Mouse (Mus musculus): ENCODE results near the gene Ubp1. TPM values are rescaled to one million over a fixed set of nuclear protein-coding genes. Genes with fewer than 3 reads are reported as not detected.

The Ubp1 gene
- polyA plus RNA-seq, 1 experiment from 2014 or later = 48.7 TPM

DNA sequence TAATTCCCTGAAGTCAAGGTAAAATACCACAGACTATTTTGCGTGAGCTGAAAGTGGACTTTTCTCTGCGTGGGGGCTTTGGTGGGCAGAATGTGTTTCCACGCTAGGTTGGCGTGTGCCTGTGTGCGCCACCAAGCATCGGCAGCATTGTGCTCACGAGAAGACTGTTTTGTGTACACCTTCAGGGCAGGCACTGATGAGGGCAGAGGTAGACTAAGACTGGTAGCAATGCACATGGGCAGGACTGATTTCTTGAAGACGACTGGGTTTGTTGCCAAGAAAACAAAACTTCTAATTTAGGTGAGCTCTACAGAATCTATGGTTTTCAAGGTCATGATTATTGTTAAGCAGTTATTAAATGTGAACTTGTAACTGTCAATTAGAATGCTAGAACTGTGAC is 38.7 kb downstream of the Ubp1 start:
- Histone ChIP-seq H3K9me3 (no peaks in the 10 kb centered on the region), H3K4me3 (replicated peaks) (no peak overlapping the region), H3K4me1 (replicated peaks) (no peaks in the 10 kb centered on the region), H3K36me3 (peaks cover 90% of the 10 kb centered on the region), H3K27me3 (no peaks in the 10 kb centered on the region), H3K4me2 (no peak overlapping the region), H3K27ac (no peak overlapping the region), H3K9ac (replicated peaks) (no peak overlapping the region)
- 94% methylated on average over 8 of the region's 8 CpGs for WGBS
- ATAC-seq (ENCODE audit: insufficient number of reproducible peaks, insufficient read depth, low FRiP score, low TSS enrichment, low read depth) = no peak

DNA sequence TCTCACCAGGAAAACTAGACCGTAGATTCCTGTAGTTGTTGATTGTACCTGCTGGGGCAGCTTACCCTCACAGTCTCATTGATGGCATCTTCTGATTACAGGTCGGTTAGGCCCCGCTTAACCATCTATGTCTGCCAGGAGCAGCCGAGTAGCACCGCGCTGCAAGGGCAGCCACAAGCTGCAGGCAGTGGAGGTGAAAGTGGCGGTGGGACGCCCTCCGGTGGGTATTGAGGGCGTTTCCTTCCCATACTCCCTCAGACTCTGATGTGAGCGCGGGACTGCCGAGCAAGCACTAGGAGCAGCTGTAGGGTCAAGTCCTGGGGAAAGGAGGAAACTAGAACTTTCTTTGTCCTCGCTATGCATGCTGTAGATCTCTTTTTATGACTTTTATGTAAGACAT is 39.3 kb downstream of the Ubp1 start:
- H3K36me3 ChIP-seq = peaks cover 90% of the 10 kb centered on the region
- H3K9me3 ChIP-seq = no peaks in the 10 kb centered on the region
- no peaks in the 10 kb centered on the region for H3K4me1 ChIP-seq (replicated peaks)
- no peak overlapping the region for H3K4me3 ChIP-seq (replicated peaks)
- H3K9ac ChIP-seq (replicated peaks) = no peak overlapping the region
- no peak overlapping the region for H3K4me2 ChIP-seq
- no peaks in the 10 kb centered on the region for H3K27me3 ChIP-seq
- ATAC-seq (ENCODE audit: insufficient number of reproducible peaks, insufficient read depth, low FRiP score, low TSS enrichment, low read depth) = no peak
- H3K27ac ChIP-seq = no peak overlapping the region
- WGBS = 90% methylated on average over 14 of the region's 14 CpGs

- Histone ChIP-seq H3K4me2 (no peak overlapping the region), H3K9me3 (no peaks in the 10 kb centered on the region), H3K27ac (no peak overlapping the region), H3K4me3 (replicated peaks) (no peak overlapping the region), H3K4me1 (replicated peaks) (no peaks in the 10 kb centered on the region), H3K27me3 (no peaks in the 10 kb centered on the region), H3K36me3 (peaks cover 92% of the 10 kb centered on the region), H3K9ac (replicated peaks) (no peak overlapping the region)
- ATAC-seq (ENCODE audit: insufficient number of reproducible peaks, insufficient read depth, low FRiP score, low TSS enrichment, low read depth) = no peak
- WGBS = 76% methylated on average over 8 of the region's 8 CpGs
These were observed 40.9 kb downstream of the Ubp1 start for GRCm38 (mm10) chr9:113971615-113972014.

- no peak overlapping the region for H3K9ac ChIP-seq (replicated peaks)
- no peak overlapping the region for H3K27ac ChIP-seq
- no peaks in the 10 kb centered on the region for H3K27me3 ChIP-seq
- H3K9me3 ChIP-seq = no peaks in the 10 kb centered on the region
- WGBS = 91% methylated on average over 4 of the region's 4 CpGs
- no peak for ATAC-seq (ENCODE audit: insufficient number of reproducible peaks, insufficient read depth, low FRiP score, low TSS enrichment, low read depth)
- no peak overlapping the region for H3K4me2 ChIP-seq
- peaks cover 90% of the 10 kb centered on the region for H3K36me3 ChIP-seq
- no peaks in the 10 kb centered on the region for H3K4me1 ChIP-seq (replicated peaks)
- H3K4me3 ChIP-seq (replicated peaks) = no peak overlapping the region
These were observed 43.1 kb downstream of the Ubp1 start for GRCm38 (mm10) chr9:113973857-113974256.

DNA sequence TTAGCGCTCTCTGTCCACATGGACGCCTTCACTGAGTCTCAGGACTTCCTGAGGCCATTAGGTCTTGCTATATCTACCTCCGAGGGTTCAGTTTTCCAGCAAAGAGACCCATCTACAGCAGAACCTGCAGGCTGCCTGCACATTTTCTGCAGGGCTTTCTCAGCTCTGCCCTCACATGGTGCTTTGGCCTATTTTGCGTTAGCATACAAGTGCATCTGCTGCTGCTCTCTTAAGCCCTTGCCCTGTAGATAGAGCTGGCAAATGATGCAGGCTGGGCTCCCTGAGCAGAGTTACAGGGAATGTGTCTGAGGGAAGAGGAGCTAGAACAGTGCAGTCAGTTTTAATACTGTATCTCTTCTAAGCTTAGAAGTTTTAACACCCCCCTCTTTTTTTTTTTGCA is 44.2 kb downstream of the Ubp1 start:
- Histone ChIP-seq H3K27ac (no peak overlapping the region), H3K36me3 (peaks cover 90% of the 10 kb centered on the region), H3K9ac (replicated peaks) (no peak overlapping the region), H3K4me3 (replicated peaks) (no peak overlapping the region), H3K4me2 (no peak overlapping the region), H3K4me1 (replicated peaks) (no peaks in the 10 kb centered on the region), H3K9me3 (no peaks in the 10 kb centered on the region), H3K27me3 (no peaks in the 10 kb centered on the region)
- no peak for ATAC-seq (ENCODE audit: insufficient number of reproducible peaks, insufficient read depth, low FRiP score, low TSS enrichment, low read depth)
- WGBS = 87% methylated on average over 4 of the region's 4 CpGs

GRCm38 (mm10) chr9:113975442-113975841 is 44.7 kb downstream of the Ubp1 start:
- no peak overlapping the region for H3K4me3 ChIP-seq (replicated peaks)
- 86% methylated on average over 7 of the region's 7 CpGs for WGBS
- H3K27ac ChIP-seq = no peak overlapping the region
- H3K9me3 ChIP-seq = no peaks in the 10 kb centered on the region
- ATAC-seq (ENCODE audit: insufficient number of reproducible peaks, insufficient read depth, low FRiP score, low TSS enrichment, low read depth) = no peak
- no peak overlapping the region for H3K4me2 ChIP-seq
- H3K9ac ChIP-seq (replicated peaks) = no peak overlapping the region
- H3K27me3 ChIP-seq = no peaks in the 10 kb centered on the region
- H3K36me3 ChIP-seq = peaks cover 87% of the 10 kb centered on the region
- no peaks in the 10 kb centered on the region for H3K4me1 ChIP-seq (replicated peaks)

GRCm38 (mm10) chr9:113976264-113976663 is 45.5 kb downstream of the Ubp1 start:
- no peaks in the 10 kb centered on the region for H3K4me1 ChIP-seq (replicated peaks)
- WGBS = 95% methylated on average over 10 of the region's 10 CpGs
- no peak overlapping the region for H3K4me2 ChIP-seq
- H3K9me3 ChIP-seq = no peaks in the 10 kb centered on the region
- no peak for ATAC-seq (ENCODE audit: insufficient number of reproducible peaks, insufficient read depth, low FRiP score, low TSS enrichment, low read depth)
- H3K27me3 ChIP-seq = no peaks in the 10 kb centered on the region
- no peak overlapping the region for H3K4me3 ChIP-seq (replicated peaks)
- H3K9ac ChIP-seq (replicated peaks) = no peak overlapping the region
- H3K36me3 ChIP-seq = peaks cover 81% of the 10 kb centered on the region
- H3K27ac ChIP-seq = no peak overlapping the region

GRCm38 (mm10) chr9:113977225-113977840 is 46.6 kb downstream of the Ubp1 start:
- no peak for ATAC-seq (ENCODE audit: insufficient number of reproducible peaks, insufficient read depth, low FRiP score, low TSS enrichment, low read depth)

GRCm38 (mm10) chr9:113978656-113979055 is 47.9 kb downstream of the Ubp1 start:
- Histone ChIP-seq H3K4me1 (replicated peaks) (no peaks in the 10 kb centered on the region), H3K4me2 (no peak overlapping the region), H3K4me3 (replicated peaks) (no peak overlapping the region), H3K9ac (replicated peaks) (no peak overlapping the region), H3K27me3 (no peaks in the 10 kb centered on the region), H3K36me3 (peaks cover 74% of the 10 kb centered on the region), H3K9me3 (no peaks in the 10 kb centered on the region), H3K27ac (no peak overlapping the region)
- ATAC-seq (ENCODE audit: insufficient number of reproducible peaks, insufficient read depth, low FRiP score, low TSS enrichment, low read depth) = no peak
- WGBS = 81% methylated on average over 7 of the region's 7 CpGs

More at GRCm38 (mm10) chr9:113977225-113977840, 46.6 kb downstream of the Ubp1 start:
- no peak overlapping the region for H3K4me2 ChIP-seq
- H3K36me3 ChIP-seq = peaks cover 82% of the 10 kb centered on the region
- WGBS = 90% methylated on average over 11 of the region's 11 CpGs
- H3K4me3 ChIP-seq (replicated peaks) = no peak overlapping the region
- no peaks in the 10 kb centered on the region for H3K9me3 ChIP-seq
- H3K27me3 ChIP-seq = no peaks in the 10 kb centered on the region
- no peaks in the 10 kb centered on the region for H3K4me1 ChIP-seq (replicated peaks)
- H3K27ac ChIP-seq = no peak overlapping the region
- H3K9ac ChIP-seq (replicated peaks) = no peak overlapping the region

GRCm38 (mm10) chr9:113979356-113979755 is 48.6 kb downstream of the Ubp1 start:
- H3K36me3 ChIP-seq = peaks cover 68% of the 10 kb centered on the region
- H3K4me3 ChIP-seq (replicated peaks) = no peak overlapping the region
- H3K9ac ChIP-seq (replicated peaks) = no peak overlapping the region
- ATAC-seq (ENCODE audit: insufficient number of reproducible peaks, insufficient read depth, low FRiP score, low TSS enrichment, low read depth) = no peak
- H3K9me3 ChIP-seq = no peaks in the 10 kb centered on the region
- no peaks in the 10 kb centered on the region for H3K4me1 ChIP-seq (replicated peaks)
- H3K27ac ChIP-seq = no peak overlapping the region
- H3K27me3 ChIP-seq = no peaks in the 10 kb centered on the region
- no peak overlapping the region for H3K4me2 ChIP-seq
- WGBS = 72% methylated on average over 13 of the region's 13 CpGs

DNA sequence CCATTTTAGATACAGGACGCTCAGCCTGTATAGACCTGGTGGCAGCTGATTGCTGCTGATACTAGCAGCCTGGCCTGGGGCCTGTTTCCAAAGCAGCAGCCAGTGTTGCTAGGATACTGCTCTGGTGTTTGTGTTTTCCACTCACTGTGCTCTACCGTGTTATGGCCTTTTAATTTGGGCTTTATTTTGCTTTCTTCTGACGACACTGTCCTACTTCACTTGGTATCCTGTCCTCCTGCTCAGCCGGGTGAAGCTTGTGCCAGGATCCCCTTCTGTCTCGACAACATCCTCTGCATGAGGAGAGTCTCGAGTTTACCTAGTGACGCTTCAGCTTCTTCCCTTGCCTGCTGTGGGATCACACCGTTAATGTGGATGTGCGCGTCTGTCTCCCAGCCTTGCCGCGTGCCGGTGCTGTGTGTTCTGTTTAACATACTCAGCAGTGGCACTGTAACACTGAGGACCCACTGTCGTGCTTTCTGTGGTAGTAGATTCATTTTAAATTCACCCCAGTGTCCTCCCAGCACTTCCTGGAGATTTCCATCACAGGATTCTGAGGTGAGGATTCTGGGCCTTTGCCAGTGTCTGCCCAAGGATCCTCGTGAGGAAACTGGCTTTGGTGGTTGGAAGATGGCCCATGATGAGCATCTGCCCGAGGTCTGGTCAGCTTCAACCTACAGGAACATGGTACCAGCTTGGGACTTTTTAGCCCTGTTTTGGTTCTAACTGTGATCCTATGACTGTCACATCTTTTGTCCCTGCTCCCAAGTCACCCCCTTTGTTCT is 50.6 kb downstream of the Ubp1 start:
- Histone ChIP-seq H3K4me2 (no peak overlapping the region), H3K9me3 (no peaks in the 10 kb centered on the region), H3K36me3 (peaks cover 48% of the 10 kb centered on the region), H3K4me3 (replicated peaks) (no peak overlapping the region), H3K27ac (no peak overlapping the region), H3K9ac (replicated peaks) (no peak overlapping the region), H3K4me1 (replicated peaks) (no peaks in the 10 kb centered on the region), H3K27me3 (no peaks in the 10 kb centered on the region)
- no peak for ATAC-seq (ENCODE audit: insufficient number of reproducible peaks, insufficient read depth, low FRiP score, low TSS enrichment, low read depth)
- WGBS = 78% methylated on average over 16 of the region's 16 CpGs

DNA sequence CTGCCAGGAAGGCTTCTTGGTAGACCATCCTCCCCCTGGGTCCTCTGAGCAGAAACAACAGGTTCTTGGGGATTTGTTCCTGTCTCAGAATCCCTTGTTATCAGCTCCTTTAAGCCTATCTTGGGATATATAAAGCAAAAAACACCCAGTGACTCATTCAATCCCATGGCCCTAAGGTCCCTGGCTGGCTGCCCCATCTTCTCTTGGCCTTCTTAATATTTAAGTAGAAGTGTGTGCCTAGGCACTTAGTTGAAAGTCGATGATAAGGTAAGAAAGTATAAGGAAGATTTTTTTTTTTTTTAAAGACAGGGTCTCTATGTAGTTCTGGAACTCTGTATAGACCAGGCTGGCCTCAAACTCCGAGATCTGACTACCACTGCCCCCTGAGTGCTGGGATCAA is 51.7 kb downstream of the Ubp1 start:
- H3K27me3 ChIP-seq = no peaks in the 10 kb centered on the region
- H3K4me3 ChIP-seq (replicated peaks) = no peak overlapping the region
- no peak overlapping the region for H3K4me2 ChIP-seq
- no peak overlapping the region for H3K9ac ChIP-seq (replicated peaks)
- no peaks in the 10 kb centered on the region for H3K9me3 ChIP-seq
- 89% methylated on average over 2 of the region's 2 CpGs for WGBS
- no peak for ATAC-seq (ENCODE audit: insufficient number of reproducible peaks, insufficient read depth, low FRiP score, low TSS enrichment, low read depth)
- H3K4me1 ChIP-seq (replicated peaks) = no peaks in the 10 kb centered on the region
- H3K36me3 ChIP-seq = peaks cover 37% of the 10 kb centered on the region
- H3K27ac ChIP-seq = no peak overlapping the region

Data from limb, embryonic 12.5 days (tissue).